Mouse (Mus musculus) brain, adult 2 months (tissue): Measurements from ENCODE around the gene Atp6v0a4.

Experiments
- DNase-seq: peaks from one replicate; pipeline ENCODE4 v3.0.0; 2011; ENCODE audit warnings: low read depth, low spot score

Atp6v0a4 gene

DNA sequence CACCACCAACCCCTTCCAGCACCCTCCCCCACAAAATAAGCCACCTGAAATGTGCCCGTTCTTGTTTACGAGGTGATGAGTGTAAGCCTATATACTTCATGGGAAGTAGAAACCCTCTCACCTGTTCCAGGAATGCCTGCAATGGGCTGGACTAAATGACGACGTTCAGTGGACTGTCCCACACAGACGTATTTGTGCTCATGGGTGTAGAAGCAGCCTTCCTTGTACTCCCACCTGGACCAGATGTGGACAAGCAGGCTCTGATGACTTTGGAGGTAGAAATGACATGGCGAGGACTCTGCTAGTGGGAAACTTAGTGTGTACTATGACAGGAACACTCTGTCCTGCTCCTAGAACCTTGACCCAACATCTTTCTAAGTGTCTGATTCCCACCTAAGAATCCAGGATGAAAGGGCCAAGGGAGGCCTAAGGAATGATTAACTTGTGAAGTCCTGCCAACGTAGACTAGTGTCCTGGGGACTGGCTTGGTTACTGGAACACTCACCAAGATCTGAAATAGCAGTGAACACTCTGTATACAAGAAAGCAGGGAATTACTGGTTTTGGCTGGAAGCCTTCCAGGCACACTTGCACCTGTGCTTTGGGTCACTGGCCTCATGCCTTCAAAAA is at the start of gene Atp6v0a4:
Gene Atp6v0a4, minus strand, starts transcription at position 380 of the 629 bp plus-strand sequence.
- no peak for DNase-seq

- no peak for DNase-seq
Observed at GRCm38 (mm10) chr6:38165385-38165784, 41.0 kb upstream of the Atp6v0a4 start.

GRCm38 (mm10) chr6:38164705-38165104 is 40.3 kb upstream of the Atp6v0a4 start:
- DNase-seq = peak; percentile 58

DNA sequence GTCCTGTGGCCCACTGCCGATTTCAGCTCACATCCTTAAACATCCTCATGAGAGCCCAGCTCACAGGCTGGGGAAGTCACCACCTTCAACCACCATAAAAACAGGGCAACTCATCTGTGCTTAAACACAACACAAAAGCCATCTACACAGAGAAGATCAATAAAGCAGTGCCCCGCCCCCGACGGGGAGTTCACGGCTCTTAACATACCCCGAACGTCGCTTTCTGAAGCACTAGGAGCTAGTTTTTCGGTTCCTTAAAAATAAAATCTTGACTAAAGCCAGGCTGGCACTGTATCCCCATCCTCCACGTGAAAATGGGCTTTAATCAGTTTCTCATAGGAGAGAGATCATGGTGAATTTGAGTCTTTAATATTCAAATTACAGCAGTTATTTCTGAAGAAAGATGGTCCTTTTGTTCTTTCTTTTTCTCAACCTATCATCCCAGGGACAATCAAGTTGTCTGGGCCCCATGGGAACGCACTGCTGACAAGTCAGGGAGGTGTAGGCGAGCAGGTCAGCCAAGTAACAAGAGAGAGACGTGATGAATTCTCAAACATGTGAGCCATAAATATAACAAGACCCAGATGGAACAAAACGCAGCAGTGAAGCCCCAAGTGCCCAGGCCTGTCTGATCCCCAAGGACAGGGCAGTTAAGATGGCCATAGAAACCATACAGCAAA is 38.6 kb upstream of the Atp6v0a4 start:
- no peak for DNase-seq

DNA sequence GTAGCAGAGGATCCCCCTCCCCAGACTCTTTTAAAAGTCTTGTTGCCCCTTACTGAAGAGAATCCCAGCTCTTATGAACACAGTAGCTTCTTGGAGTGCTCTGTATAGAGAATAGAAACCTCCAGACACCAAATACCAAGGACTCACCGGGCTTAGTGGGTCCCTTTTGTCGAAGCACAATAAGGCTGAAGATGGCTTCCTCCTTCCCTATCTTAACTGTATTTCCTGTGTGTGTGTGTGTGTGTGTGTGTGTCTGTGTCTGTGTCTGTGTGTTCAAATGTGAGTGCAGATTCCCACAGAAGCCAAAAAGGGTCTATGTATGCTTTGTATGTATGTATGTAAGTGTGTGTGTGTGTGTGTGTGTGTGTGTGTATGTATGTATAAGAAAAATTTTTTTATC is 36.2 kb upstream of the Atp6v0a4 start:
- DNase-seq = no peak

DNA sequence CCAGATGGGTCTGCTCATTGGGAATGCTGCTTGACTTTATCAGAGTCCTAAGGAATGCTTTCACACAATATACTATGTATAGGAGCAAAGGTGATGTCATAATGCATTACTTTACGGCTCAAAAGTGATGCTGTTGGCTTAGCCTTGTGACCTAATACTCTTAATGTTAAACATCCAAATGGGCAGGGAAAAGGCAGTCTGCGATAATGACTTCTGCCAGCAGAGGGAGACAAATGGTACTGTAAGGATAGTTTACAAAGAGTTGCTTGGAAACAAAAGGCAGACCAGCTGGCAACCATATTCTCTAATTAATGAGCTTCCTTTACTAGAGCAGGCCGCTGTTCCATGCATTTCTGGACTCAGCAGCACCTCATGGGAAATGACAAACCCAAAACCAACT is 35.7 kb upstream of the Atp6v0a4 start:
- DNase-seq = peak; percentile 95

DNA sequence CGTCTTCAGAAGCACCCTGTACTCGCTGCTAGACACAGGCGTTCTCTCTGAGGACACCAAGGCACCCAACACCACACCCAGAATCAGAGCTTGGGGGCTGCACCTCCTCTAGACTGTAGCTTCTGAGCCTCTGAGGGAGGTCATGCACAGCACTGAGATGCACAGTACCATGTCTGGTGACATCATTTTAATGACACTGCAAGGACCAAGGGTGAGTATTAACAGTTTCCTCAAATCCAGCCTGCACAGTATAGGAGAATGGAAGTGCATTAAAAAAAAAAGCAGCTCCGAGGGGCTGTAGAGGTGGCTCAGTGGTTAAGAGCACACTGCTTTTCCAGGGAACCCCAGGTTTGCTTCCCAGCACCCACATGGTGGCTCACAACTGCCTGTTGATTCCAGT is 35.2 kb upstream of the Atp6v0a4 start:
- no peak for DNase-seq

GRCm38 (mm10) chr6:38157925-38158324 is 33.5 kb upstream of the Atp6v0a4 start:
- no peak for DNase-seq

DNA sequence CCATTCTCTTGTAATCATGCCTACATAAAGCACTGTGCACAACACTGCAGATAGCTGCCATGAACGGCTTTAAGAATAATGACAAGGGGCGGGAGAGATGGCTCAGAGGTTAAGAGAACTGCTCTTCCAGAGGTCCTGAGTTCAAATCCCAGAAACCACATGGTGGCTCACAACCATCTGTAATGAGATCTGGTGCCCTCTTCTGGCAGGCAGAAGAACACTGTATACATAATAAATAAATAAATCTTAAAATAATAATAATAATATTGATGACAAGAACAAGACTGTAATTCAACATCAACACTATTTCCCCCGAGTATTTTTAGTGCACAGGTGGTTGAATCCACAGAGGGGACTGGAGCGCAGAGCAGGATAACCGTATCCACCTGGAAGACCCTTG is 31.8 kb upstream of the Atp6v0a4 start:
- no peak for DNase-seq

DNA sequence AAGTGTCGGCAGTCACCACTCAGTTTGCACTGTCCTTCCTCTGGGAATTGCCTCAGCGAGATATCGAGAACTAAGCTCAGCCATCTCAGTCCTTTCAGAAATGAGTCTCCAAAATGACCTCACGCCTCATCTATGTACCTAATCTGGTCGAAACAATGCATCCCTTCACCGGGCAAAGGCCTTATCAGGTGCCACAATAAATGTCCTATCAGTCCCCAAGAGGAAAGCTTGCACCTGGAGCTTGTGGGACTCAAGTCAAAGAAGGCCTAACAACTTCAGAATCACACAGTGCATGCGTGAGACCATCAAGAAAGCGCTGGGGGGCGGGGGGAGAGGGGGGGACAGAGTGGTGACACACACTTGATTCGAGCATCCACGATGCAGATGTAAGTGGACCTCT is 27.9 kb upstream of the Atp6v0a4 start:
- DNase-seq = no peak

DNA sequence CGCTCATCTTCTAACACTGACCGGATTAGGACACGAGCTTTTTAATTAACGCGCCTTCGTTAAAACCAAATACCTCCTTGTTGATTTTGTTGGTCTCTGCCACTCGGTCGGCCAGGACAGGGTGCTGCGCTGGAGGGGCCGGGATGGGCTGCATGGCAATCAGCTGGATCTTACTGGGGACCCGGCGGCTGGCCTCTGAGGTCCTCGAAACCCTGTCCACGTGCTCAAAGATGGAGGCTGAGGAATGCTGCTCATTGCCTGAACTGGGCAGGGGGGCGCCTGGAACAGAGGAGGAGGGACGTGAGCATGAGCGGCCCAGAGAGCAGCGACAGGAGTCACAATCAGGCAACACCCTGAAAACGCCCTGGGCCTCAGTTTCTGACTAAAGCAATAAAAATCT is 25.1 kb upstream of the Atp6v0a4 start:
- DNase-seq = no peak

DNA sequence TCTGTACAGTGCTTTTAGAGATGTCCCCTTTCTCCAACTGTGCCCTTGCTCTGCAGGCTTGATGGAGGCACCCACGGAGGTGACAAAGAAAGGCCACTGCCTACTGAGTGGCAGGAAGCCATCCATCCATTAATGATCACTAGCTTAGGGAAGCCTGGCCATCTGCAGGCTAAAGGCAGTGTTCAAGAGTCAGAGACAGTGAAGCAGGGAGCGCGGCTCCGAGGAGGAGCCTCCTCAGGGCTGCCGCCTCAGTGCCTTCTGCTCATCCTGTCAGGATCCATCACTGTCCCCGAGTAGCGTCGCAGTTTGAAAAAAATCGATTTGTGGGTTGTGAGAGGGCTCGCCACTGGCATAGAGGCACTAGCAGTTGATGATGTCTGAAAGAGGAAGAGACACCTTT is 24.2 kb upstream of the Atp6v0a4 start:
- DNase-seq = no peak

DNA sequence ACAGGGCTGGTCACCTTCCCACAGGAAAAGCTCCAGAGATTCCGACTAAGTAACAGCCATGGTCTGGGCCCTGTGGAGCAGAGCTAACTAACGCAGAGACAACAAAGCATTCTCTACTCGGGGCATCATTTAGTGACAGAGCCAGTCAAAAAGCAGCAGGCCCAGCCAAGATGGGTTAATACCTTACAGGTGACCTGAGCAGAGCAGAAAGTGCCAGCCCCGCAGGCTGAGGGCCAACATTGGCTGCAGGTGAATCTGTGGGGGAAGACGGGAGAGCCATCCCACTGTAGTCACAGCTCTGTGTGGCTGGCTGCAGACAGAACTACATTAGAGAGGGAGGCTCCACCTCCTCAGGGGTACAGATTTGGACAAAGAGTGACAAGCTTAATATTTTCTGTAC is 22.9 kb upstream of the Atp6v0a4 start:
- DNase-seq = no peak

DNA sequence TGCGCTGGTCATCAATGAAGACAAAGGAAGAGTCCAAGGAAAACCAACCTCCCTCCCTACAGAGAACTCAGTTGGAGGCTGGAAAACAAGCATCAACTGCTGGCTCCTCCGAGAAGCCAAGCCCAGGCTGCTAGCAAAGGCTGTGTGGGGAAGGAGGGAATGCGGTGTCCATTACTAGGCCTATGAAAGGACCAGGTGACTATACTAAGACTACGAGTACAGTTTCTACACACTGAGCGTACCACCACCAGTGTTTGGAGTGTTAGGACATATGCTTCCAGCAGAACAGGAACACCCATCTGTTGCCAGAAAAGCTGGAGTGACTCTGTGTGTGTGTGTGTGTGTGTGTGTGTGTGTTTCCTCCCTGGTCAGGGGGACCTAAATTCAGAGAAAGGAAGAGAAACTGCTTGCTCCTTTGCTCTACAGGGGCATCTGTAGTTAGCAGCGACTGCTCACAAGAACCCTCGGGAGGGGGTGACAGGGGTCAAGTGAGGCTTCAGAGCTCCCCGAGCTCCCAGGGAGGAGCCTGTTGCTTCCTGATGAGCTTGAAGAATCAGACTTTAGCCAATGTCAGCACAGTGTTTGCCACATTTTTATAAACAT is 21.2 kb upstream of the Atp6v0a4 start:
- DNase-seq = peak; percentile 70

DNA sequence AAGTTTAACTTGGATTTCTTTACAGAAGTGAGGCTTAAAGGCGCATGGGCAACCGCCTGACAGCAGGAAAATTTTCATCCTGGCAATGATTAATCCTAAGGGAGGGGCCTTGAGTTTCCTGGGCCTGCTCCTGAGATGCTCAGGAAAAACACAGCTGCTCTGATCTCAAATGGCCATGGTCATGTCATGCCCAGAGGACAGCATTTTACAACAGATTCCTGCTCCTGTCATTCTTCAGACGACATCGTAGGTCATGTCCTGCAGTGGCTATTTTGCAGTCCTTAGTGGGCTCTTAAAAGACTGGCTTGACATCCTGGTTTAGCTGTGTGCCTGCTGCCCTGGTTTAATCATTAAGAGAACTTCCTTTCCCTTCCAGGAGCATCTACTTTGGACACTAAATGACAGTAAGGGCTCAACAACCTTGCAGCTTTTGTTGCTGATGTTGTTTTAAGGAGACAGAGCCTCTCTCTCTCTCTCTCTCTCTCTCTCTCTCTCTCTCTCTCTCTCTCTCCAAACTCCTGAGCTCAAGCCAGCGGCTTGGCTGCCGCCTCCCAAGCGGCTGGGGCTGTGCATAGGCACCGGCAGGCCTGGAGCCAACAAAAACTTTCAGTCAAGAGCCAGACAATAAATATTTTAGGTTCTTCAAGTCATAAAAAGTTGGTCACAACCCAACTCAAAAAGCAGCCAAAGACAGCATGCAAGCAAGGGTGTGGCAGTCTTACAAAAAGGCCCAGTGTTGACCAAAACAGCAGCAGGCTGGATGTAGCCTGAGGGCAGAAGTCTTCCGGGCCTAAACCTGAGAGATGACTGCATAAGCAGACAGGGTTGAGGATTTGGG is 20.0 kb upstream of the Atp6v0a4 start:
- peak; percentile 57 for DNase-seq

DNA sequence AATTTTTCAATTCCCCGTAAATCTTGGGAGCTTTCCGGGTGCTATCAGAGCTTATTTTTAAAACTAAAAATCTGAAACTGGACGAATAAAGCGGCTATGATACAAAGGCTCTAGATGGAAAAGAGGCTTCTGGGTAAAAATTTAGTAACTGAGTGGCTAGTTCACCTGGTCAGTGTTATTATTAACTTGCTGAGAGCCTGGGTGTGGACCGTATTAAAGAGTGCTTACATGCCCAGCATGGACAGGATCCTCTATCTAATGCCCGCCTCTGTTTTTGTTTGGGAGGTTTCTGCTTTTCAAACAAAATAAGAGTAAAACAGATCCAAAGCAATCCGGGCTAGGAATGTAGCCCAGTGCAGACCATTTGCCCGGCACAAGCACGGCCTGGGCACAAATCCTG is 16.0 kb upstream of the Atp6v0a4 start:
- no peak for DNase-seq

DNA sequence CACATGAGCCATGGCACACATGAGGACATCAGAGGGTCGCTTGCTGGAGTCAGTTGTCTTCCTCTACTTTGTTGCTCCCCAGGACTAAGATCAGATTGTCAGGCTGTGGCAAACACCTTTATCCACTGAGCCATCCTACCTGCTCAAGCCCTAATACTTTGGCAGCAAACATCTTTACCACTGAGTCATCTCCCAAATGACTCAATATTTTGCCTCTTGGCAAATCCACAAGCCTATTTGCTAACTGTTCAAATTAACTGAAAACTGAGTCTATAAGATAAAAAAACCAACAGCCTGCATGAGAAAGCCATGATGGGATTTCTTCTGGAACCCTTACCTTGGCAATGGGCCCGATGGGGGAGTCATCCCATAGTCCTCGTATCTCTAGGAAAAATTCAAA is 14.7 kb upstream of the Atp6v0a4 start:
- DNase-seq = peak; percentile 49

- DNase-seq = peak; percentile 92
Observed at GRCm38 (mm10) chr6:38134806-38135559, 10.6 kb upstream of the Atp6v0a4 start.

GRCm38 (mm10) chr6:38131801-38132231 is 7.4 kb upstream of the Atp6v0a4 start:
- peak; percentile 65 for DNase-seq

- DNase-seq = no peak
Observed at GRCm38 (mm10) chr6:38129883-38130282, 5.5 kb upstream of the Atp6v0a4 start.

GRCm38 (mm10) chr6:38128115-38128514 is 3.7 kb upstream of the Atp6v0a4 start:
- no peak for DNase-seq
